Mouse (Mus musculus): Measurements from ENCODE around the gene Ptbp1.

The Ptbp1 gene

DNA sequence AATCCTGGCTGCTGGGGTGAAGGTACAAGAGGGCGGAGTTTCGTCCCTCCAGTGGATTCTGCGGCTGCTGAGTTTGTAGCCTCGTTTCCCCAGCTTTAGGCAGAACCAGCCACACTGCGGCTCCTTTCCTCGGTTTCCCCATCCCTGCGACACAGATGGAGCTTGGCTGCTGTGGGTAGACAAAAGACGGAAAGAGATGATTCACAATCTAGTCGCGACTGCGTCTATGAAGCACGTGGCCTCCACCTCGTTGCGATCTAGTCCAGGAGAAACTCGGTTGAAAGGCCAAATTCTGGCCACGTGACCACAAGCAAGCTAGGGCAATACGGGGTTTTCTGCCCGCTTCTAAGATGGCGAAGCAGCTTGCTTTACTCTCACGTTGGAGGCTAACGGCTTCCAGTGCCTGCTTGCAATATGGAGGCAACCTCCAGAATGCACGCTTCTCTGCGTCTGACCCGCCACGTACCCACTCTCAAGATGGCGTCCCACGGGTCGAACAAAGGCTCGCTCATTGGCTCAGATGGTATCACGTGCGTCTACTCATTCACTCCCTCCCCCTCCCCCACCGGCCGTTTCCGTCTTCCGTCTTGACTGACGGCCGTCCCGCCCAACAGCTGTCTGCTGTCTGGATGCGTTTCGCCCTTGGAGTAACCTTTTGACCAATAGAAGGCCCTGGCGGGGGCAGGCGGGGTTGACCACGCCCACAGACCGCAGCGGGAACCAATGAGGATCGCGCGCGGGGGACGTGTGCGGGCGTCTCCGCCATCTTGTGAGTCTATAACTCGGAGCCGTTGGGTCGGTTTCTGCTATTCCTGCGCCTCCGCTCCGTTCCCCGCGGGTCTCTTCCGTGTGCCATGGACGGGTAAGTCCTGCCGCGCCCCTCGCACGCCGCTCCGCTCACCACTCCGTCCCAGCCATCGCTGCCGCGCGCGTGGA lies at the start of gene Ptbp1:
TSS of gene Ptbp1 (plus strand) at position 568 of the 936 bp plus-strand sequence.
- DNase-seq (ENCODE audit: low read depth in 1 of 2, low spot score in 2 of 2): peak; percentile 96 to 97

DNA sequence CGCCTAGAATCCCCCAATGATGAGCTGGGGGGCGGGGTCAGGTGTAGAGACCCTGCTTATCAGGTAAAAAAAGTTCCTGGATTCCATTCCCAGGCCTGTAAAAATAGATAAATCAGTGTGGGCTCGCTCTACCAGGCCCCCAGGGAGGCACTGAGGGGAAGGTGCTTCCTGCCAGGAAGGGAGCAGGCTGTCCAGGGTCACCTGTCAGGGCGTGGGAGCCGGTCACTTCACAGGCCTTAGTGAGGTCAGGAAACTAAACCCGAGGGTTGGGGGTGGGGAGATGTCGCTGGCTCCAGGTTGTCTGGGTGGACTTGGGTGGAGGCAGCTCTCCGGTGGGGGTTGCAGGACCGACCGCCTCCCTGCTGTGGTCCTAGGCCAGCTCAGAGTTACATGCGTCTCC lies 48.6 kb upstream of the Ptbp1 start:
- no peak for DNase-seq (ENCODE audit: low read depth in 1 of 2, low spot score in 2 of 2)

GRCm38 (mm10) chr10:79806331-79806730 lies 47.9 kb upstream of the Ptbp1 start:
- DNase-seq (ENCODE audit: low read depth in 1 of 2, low spot score in 2 of 2): no peak

GRCm38 (mm10) chr10:79806972-79807371 lies 47.3 kb upstream of the Ptbp1 start:
- no peak for DNase-seq (ENCODE audit: low read depth in 1 of 2, low spot score in 2 of 2)

GRCm38 (mm10) chr10:79807826-79808225 lies 46.4 kb upstream of the Ptbp1 start:
- DNase-seq (ENCODE audit: low read depth in 1 of 2, low spot score in 2 of 2): no peak

- DNase-seq (ENCODE audit: low read depth in 1 of 2, low spot score in 2 of 2): no peak
Measured at GRCm38 (mm10) chr10:79808728-79809127, 45.5 kb upstream of the Ptbp1 start.

DNA sequence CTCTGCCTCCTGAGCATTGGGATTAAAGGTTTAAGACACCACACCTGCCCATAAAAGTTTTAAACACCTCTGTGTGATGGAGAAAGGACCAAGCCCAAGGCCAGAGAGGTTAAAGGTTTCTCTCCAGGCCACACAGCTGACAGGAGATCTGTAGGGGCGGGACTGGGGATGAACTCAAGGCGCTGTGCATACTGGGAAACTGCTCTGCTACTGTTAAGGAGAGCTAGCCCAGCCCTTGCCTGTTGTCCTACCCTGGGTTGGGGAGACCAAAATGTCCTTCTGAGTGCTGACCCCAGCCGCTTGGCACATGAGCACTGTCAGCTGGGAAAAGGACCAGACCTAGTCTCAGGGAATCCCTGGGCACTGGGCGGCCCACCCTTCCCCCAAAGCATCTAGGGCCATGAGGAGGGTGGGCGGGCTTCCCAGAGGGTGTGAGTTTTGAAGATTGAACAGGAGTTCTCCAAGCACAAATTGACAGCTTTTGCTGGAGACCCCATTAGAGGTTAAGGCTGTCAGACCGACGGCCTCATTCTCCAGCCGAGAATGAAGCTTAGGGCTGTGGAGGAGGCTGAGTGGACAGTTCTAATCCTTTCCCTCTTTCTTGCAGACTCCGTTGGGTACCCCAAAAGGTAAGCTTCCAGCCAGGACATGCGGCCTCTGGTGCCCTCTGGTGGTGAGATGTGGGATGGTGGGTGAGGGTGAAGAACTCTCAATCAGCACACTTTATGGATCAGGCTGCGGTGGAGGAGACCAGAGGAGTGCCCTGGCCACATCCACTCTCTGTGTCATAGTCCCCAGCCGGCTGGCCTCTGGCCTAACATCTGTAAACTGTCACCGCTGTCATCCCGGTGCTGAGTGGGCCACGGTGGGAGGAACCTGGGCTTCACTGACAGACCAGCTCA lies 42.2 kb upstream of the Ptbp1 start:
- DNase-seq (ENCODE audit: low read depth in 1 of 2, low spot score in 2 of 2): peak; percentile 42 to 69

DNA sequence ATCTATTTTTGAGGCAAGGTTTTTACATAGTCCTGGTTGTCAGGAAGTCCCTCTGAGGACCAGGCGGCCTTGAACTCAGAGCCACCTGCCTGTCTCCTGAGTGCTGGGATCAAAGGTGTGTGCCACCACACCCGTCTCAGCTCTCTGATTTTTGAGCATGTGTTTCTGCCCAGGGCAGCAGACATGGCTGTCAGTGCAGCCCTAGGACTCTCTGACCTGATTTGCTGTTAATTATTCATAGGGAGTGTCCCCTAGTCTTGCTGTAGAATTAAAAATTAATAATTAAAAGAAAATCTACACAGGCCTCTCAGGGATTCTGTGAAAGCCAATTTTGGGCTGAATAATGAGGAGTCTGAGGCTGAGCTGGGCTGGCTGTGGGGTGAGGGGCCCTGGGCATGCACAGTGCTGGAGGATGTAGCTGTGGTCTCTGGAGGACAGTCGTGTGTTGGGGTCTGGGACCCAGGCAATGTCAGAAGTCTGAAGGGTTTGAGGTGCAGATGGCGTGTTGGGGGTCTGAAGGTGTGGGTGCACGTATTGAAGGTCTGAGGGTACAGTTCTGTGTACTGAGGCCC lies 39.9 kb upstream of the Ptbp1 start:
- DNase-seq (ENCODE audit: low read depth in 1 of 2, low spot score in 2 of 2): no peak

- DNase-seq (ENCODE audit: low read depth in 1 of 2, low spot score in 2 of 2): no peak
Measured at GRCm38 (mm10) chr10:79815671-79816494, 38.3 kb upstream of the Ptbp1 start.

DNA sequence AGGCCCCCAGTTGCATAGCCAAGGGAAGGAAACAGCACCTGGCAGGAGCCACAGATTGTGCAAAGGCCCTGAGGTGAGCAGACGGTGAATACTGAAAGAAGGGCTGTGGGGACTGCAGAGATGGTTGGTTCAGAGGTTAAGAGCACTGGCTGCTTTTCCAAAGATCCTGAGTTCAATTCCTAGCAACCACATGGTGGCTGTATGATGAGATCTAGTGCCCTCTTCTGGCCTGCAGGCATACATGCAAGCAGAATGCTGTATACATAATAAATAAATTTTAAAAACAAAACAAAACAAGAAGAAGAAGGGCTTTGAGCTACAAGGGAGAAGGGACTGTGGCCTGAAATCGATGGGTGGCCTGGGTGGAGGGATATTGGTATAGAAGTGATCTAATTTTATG lies 37.1 kb upstream of the Ptbp1 start:
- no peak for DNase-seq (ENCODE audit: low read depth in 1 of 2, low spot score in 2 of 2)

GRCm38 (mm10) chr10:79818225-79818624 lies 36.0 kb upstream of the Ptbp1 start:
- no peak for DNase-seq (ENCODE audit: low read depth in 1 of 2, low spot score in 2 of 2)

DNA sequence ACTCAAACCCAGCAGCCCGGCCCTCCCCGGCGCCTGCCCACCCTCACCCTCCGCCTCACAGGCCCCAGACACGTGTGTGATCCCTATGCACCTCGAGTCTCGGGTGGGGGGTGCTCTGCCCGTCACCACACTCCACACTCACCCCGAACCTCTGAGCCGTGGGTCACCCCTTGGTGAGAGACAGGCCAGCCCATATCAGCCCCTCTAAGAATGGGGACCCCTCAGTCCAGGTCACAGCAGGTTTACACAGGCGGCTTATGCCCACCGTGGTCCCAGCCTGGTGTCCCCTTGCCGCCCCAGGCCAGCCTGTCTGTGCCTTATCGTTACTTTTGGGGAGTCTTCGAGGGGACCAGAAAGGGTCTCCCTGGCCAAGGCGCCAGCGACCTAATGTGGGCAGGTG lies 34.6 kb upstream of the Ptbp1 start:
- DNase-seq (ENCODE audit: low read depth in 1 of 2, low spot score in 2 of 2): no peak

DNA sequence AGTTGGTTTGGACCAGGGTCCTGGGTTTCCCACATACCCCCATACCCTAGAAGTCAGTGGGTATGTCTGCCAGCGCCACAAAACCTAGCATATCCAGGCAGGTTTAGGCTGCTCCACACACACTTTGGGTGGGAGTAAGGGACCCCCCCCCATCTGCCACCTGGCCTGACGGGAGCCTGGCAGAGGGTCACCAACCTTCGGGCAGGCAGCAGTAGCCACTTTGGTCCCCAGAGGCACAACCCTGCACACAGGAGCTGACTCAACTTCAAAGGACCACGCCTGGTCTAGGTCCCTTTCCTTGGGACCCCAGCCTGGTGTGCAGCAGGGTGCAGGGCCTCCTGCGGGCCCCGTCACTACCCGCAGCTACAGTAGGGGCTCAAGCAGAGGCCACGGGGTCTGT lies 34.0 kb upstream of the Ptbp1 start:
- no peak for DNase-seq (ENCODE audit: low read depth in 1 of 2, low spot score in 2 of 2)

DNA sequence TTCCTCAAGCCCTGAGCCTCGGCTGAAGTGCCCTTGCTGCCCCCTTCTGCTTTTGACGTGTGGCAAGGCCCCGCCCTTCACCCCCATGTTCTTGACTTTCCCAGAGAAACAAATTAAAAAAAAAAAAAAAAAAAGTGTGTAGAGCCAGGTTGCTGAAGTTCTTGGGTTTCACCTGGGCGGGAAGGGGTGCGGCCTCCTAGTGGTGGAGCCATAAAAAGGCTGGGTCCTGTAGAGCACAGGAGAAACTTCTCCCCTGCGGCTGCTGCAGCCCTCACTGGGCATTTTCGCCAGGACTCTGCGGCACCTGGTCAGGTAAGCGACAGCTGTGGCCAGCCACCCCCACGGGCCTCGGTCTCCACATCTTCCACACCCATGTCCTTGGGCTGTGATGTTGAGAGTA lies 33.4 kb upstream of the Ptbp1 start, which contains the start of gene Misp:
TSS of gene Misp (plus strand) at position 208 of the 400 bp plus-strand sequence.
- DNase-seq (ENCODE audit: low read depth in 1 of 2, low spot score in 2 of 2): no peak

- DNase-seq (ENCODE audit: low read depth in 1 of 2, low spot score in 2 of 2): no peak
Measured at GRCm38 (mm10) chr10:79821731-79822130, 32.5 kb upstream of the Ptbp1 start.

DNA sequence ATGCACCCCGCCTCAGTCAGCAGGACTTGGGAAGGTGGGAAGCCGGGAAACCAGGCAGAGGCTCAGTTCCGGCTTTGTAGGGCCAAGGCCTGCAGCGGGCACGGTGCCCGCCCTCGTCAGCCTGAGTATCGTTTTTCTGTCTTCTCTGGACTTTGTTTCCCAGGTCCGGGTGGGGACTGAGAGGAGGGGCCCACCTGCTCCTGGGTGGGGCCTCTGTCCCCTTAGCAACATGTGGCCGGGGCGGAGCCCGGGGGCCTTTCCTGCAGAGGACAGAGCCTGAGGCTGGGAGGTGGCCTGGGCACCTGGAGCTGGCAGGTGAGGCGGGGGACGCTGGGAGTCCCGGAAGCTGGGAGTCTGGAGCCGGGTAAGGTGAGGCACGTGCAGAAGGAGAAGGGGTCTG lies 31.9 kb upstream of the Ptbp1 start:
- DNase-seq (ENCODE audit: low read depth in 1 of 2, low spot score in 2 of 2): no peak

DNA sequence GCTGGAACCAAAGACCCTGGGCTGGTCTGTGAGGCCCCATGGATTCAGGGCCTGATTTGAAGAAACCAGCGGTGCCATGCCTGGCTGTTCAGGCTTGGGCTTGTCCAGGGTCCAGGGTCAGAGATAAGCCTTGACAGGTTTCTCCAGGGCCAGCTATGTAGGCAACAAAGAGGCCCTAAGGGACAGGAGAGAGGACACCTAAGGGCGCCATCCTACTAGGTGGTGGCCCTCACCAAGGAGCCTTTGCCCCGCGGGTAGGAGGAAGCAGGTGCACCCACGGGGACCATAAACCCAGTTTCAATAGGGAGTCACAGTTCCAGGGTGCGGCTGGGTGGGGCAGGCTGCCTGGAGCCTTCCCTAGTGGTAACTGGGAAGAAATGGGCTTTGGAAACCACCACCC lies 31.2 kb upstream of the Ptbp1 start:
- DNase-seq (ENCODE audit: low read depth in 1 of 2, low spot score in 2 of 2): no peak

DNA sequence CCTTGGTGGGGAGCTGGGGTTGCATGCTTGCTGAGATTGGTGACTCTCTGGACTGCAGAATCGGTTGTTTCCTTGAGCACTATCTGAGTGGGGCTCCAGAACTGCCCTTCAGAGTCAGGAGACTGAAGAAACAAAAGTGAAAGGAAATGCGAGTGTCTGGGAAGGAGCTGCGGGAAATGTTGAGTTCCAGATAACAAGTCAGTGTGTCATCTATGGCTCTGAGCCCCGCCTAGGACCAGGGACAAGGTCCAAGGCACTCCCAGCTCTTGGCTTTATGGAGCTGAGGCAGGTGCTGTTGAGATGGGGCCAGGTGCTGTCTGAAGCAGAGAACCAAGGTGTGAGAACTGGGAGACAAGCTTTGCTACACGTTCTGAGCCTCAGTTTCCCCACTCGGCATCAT lies 29.8 kb upstream of the Ptbp1 start:
- DNase-seq (ENCODE audit: low read depth in 1 of 2, low spot score in 2 of 2): no peak

DNA sequence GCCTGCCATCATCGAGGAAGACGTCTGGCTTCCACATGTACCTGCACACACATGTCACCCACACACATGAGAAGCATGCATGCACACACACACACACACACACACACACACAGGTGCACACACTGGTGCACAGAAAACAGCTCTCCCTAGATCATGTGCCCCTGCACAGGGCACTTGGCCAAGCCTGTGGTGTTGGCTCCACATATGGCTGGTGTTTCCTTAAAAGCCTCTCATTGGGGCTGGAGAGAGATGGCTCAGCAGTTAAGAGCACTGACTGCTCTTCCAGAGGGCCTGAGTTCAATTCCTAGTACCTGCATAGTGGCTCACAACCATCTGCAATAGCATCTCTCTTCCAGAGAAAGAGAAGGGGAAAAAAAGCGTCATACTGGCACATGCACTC lies 22.6 kb upstream of the Ptbp1 start:
- DNase-seq (ENCODE audit: low read depth in 1 of 2, low spot score in 2 of 2): no peak

- DNase-seq (ENCODE audit: low read depth in 1 of 2, low spot score in 2 of 2): no peak
Measured at GRCm38 (mm10) chr10:79832026-79832785, 22.0 kb upstream of the Ptbp1 start.
